Mouse (Mus musculus): ENCODE results near the gene 4933428G20Rik.

- TF ChIP-seq CTCF (IDR thresholded peaks at IDR 0.05; ENCODE audit: insufficient read depth, low read length) (no peak), POLR2A (IDR thresholded peaks at IDR 0.05; ENCODE audit: borderline replicate concordance, extremely low read depth, low read depth, low read length) (no peak)
Measured at GRCm38 (mm10) chr11:97506331-97506730, 6.2 kb upstream of the 4933428G20Rik start.

Data from lung, adult 2 months (tissue).